Mouse (Mus musculus) small intestine, adult 2 months (tissue): ENCODE measurements around the gene Creb5.

ENCODE experiments used
- CTCF ChIP-seq: fragments of 200-500 bp; IDR thresholded peaks from 2 replicates; pipeline ENCODE4 v1.5.1; 2012; ENCODE audit warnings: low read depth, mild to moderate bottlenecking, control low read depth, inconsistent platforms, low read length, moderate library complexity, mixed read lengths; ENCODE audit not compliant: insufficient replicate concordance, insufficient read length; ENCODE audit errors: extremely low read depth
- POLR2A ChIP-seq: fragments of 200-500 bp; IDR thresholded peaks from 2 replicates; pipeline ENCODE4 v1.6.1; 2012; ENCODE audit warnings: low read depth, mild to moderate bottlenecking, control low read depth, inconsistent platforms, low read length, moderate library complexity

- TF ChIP-seq CTCF (no peak), POLR2A (no peak)
These were observed 262.3 kb downstream of the Creb5 start for GRCm38 (mm10) chr6:53549409-53549808.
